Mouse (Mus musculus) midbrain, embryonic 11.5 days (tissue): ENCODE measurements around the gene Yipf3. TPM values are rescaled to one million over a fixed set of nuclear protein-coding genes. Genes with fewer than 3 reads are reported as not detected.
A peak's percentile ranks its signal among the peaks of the same experiment; 100 is the strongest.

Experiments used
- ATAC-seq: fragments of 200-750 bp; cut with Nextera tagmentation; 2 replicates; pipeline ENCODE4 v1.8.0; 2017; ENCODE audit warnings: moderate TSS enrichment, moderate library complexity; ENCODE audit not compliant: low FRiP score
- DNase-seq: peaks from one replicate; pipeline ENCODE4 v3.0.0; 2015; ENCODE audit warnings: low spot score; ENCODE audit errors: missing footprints
- H3K27ac ChIP-seq: fragments of 300-500 bp; sonication (generic); 2 replicates; pipeline ENCODE4 v1.5.1; 2014; ENCODE audit warnings: low read depth, low read length
- H3K27me3 ChIP-seq: fragments of 300-500 bp; sonication (generic); 2 replicates; pipeline ENCODE4 v1.6.1; 2014; ENCODE audit warnings: mild to moderate bottlenecking, low read length, moderate library complexity, mixed read lengths; ENCODE audit not compliant: control insufficient read depth, insufficient read depth
- H3K36me3 ChIP-seq: fragments of 300-500 bp; sonication (generic); 2 replicates; pipeline ENCODE4 v1.6.1; 2014; ENCODE audit warnings: mild to moderate bottlenecking, low read length, moderate library complexity, mixed read lengths; ENCODE audit not compliant: control insufficient read depth, insufficient read depth
- H3K4me1 ChIP-seq: fragments of 300-500 bp; sonication (generic); 2 replicates; pipeline ENCODE4 v1.6.1; 2014; ENCODE audit warnings: low read length; ENCODE audit not compliant: control insufficient read depth, insufficient read depth
- H3K4me2 ChIP-seq: fragments of 300-500 bp; sonication (generic); 2 replicates; pipeline ENCODE4 v1.6.1; 2014; ENCODE audit warnings: mild to moderate bottlenecking, moderate library complexity
- H3K4me3 ChIP-seq: fragments of 300-500 bp; sonication (generic); 2 replicates; pipeline ENCODE4 v1.5.1; 2014; ENCODE audit warnings: low read depth, low read length
- H3K9ac ChIP-seq: fragments of 300-500 bp; sonication (generic); 2 replicates; pipeline ENCODE4 v1.6.1; 2014; ENCODE audit warnings: low read length
- H3K9me3 ChIP-seq: fragments of 300-500 bp; sonication (generic); 2 replicates; pipeline ENCODE4 v1.6.1; 2016; ENCODE audit warnings: low read length; ENCODE audit not compliant: control insufficient read depth
- WGBS: fragments of 180-500 bp; shearing (Covaris S2); extraction: QIAGEN DNeasy Blood & Tissue Kit; methylation state at CpG from one replicate; pipeline ENCODE4 v1.1.7; 2014; 5-methylcytosine and 5-hydroxymethylcytosine counted together
- polyA plus RNA-seq: library from polyadenylated mRNA; unstranded; fragments of >200 nt; fragmentation: Nextera tagmentation; extraction: Ambion mirVana; gene quantifications from 2 replicates; pipeline ENCODE4 v1.2.1, GENCODE M21; 2014

Gene Yipf3
- polyA plus RNA-seq, 1 experiment from 2014 or later: 67.6 TPM

- Histone ChIP-seq H3K27ac (no peak overlapping the region), H3K4me2 (no peak overlapping the region), H3K4me1 (peaks cover 22% of the 10 kb centered on the region), H3K4me3 (no peak overlapping the region), H3K27me3 (peaks cover 11% of the 10 kb centered on the region; the same call in 1 of the 2 replicates), H3K36me3 (peaks cover 13% of the 10 kb centered on the region), H3K9me3 (no peaks in the 10 kb centered on the region), H3K9ac (no peak overlapping the region)
- DNase-seq (no peak), ATAC-seq (no peak)
- WGBS: 85% methylated on average over 7 of the region's 7 CpGs
Measured at GRCm38 (mm10) chr17:46251174-46251573, 3.3 kb downstream of the Yipf3 start.

- Histone ChIP-seq H3K4me2 (peak overlapping the region; percentile 98), H3K36me3 (peaks cover 16% of the 10 kb centered on the region), H3K9me3 (no peaks in the 10 kb centered on the region), H3K4me1 (peaks cover 15% of the 10 kb centered on the region), H3K9ac (no peak overlapping the region), H3K27me3 (peaks cover 11% of the 10 kb centered on the region; the same call in 1 of the 2 replicates), H3K27ac (no peak overlapping the region), H3K4me3 (peak overlapping the region; percentile 68; the same call in 1 of the 2 replicates)
- WGBS: 53% methylated on average over 14 of the region's 14 CpGs
- no peak for ATAC-seq
- peak; percentile 90 for DNase-seq
Measured at GRCm38 (mm10) chr17:46252571-46253451, 4.9 kb downstream of the Yipf3 start.

- 2% methylated on average over 47 of the region's 48 CpGs for WGBS
- Histone ChIP-seq H3K4me2 (peak within 1 kb of the TSS; percentile 98), H3K27me3 (peaks cover 11% of the 10 kb centered on the region; the same call in 1 of the 2 replicates), H3K4me1 (peaks cover 14% of the 10 kb centered on the region), H3K9ac (peak within 1 kb of the TSS; percentile 65), H3K9me3 (no peaks in the 10 kb centered on the region), H3K4me3 (peak within 1 kb of the TSS; percentile 68), H3K36me3 (peaks cover 16% of the 10 kb centered on the region), H3K27ac (no peak within 1 kb of the TSS; the same call in 1 of the 2 replicates)
- DNase-seq (peak; percentile 99), ATAC-seq (peak; percentile 90)
Measured at GRCm38 (mm10) chr17:46253452-46254084, 5.7 kb downstream of the Yipf3 start, which contains the start of gene Lrrc73. TSS of gene Lrrc73 (plus strand) at chr17:46253531.

GRCm38 (mm10) chr17:46254106-46254505 is 6.2 kb downstream of the Yipf3 start:
- ATAC-seq: peak; percentile 58
- Histone ChIP-seq H3K9me3 (no peaks in the 10 kb centered on the region), H3K4me3 (peak overlapping the region; percentile 68), H3K27me3 (peaks cover 11% of the 10 kb centered on the region; the same call in 1 of the 2 replicates), H3K36me3 (peaks cover 20% of the 10 kb centered on the region), H3K27ac (no peak overlapping the region; the same call in 1 of the 2 replicates), H3K9ac (peak overlapping the region; percentile 65), H3K4me2 (peak overlapping the region; percentile 98), H3K4me1 (peaks cover 9% of the 10 kb centered on the region)
- under 1% methylated on average over 41 of the region's 54 CpGs for WGBS
- peak; percentile 92 for DNase-seq

- Histone ChIP-seq H3K4me3 (no peak overlapping the region), H3K4me1 (peaks cover 7% of the 10 kb centered on the region), H3K9me3 (no peaks in the 10 kb centered on the region), H3K4me2 (peak overlapping the region; percentile 98; the same call in 1 of the 2 replicates), H3K9ac (no peak overlapping the region; the same call in 1 of the 2 replicates), H3K36me3 (peaks cover 28% of the 10 kb centered on the region), H3K27ac (no peak overlapping the region), H3K27me3 (peaks cover 11% of the 10 kb centered on the region; the same call in 1 of the 2 replicates)
- 33% methylated on average over 6 of the region's 6 CpGs for WGBS
- ATAC-seq: no peak
- DNase-seq: peak; percentile 84
Measured at GRCm38 (mm10) chr17:46255147-46255546, 7.3 kb downstream of the Yipf3 start.

- Histone ChIP-seq H3K27ac (no peak overlapping the region), H3K4me3 (no peak overlapping the region), H3K36me3 (peaks cover 24% of the 10 kb centered on the region), H3K4me1 (peaks cover 5% of the 10 kb centered on the region), H3K4me2 (no peak overlapping the region), H3K9me3 (no peaks in the 10 kb centered on the region), H3K9ac (no peak overlapping the region), H3K27me3 (peaks cover 11% of the 10 kb centered on the region; the same call in 1 of the 2 replicates)
- DNase-seq (no peak), ATAC-seq (no peak)
- 86% methylated on average over 30 of the region's 30 CpGs for WGBS
Measured at GRCm38 (mm10) chr17:46258279-46259053, 10.6 kb downstream of the Yipf3 start.

GRCm38 (mm10) chr17:46259675-46260074 is 11.8 kb downstream of the Yipf3 start:
- H3K36me3 ChIP-seq: peaks cover 24% of the 10 kb centered on the region
- WGBS: 90% methylated on average over 17 of the region's 17 CpGs

GRCm38 (mm10) chr17:46262201-46262694 is 14.4 kb downstream of the Yipf3 start:
- Histone ChIP-seq H3K36me3 (peaks cover 21% of the 10 kb centered on the region), H3K27me3 (no peaks in the 10 kb centered on the region), H3K4me2 (no peak overlapping the region), H3K9ac (no peak overlapping the region), H3K9me3 (no peaks in the 10 kb centered on the region), H3K27ac (no peak overlapping the region), H3K4me1 (no peaks in the 10 kb centered on the region), H3K4me3 (no peak overlapping the region)
- no peak for ATAC-seq
- WGBS: 91% methylated on average over 5 of the region's 5 CpGs
- DNase-seq: no peak

More at GRCm38 (mm10) chr17:46259675-46260074, 11.8 kb downstream of the Yipf3 start:
- Histone ChIP-seq H3K9ac (no peak overlapping the region), H3K4me3 (no peak overlapping the region), H3K27me3 (peaks cover 6% of the 10 kb centered on the region; the same call in 1 of the 2 replicates), H3K27ac (no peak overlapping the region), H3K4me1 (peaks cover 1% of the 10 kb centered on the region), H3K4me2 (no peak overlapping the region), H3K9me3 (no peaks in the 10 kb centered on the region)
- ATAC-seq: no peak
- DNase-seq: no peak
